Mouse (Mus musculus): ENCODE data around the gene E2f7. TPM values are rescaled to one million over a fixed set of nuclear protein-coding genes. Genes with fewer than 3 reads are reported as not detected.

E2f7 gene
- total RNA-seq, 1 experiment from 2014 or later, result not detected

- no peak for ATAC-seq (replicated peaks; ENCODE audit: insufficient number of reproducible peaks, low FRiP score, low TSS enrichment, poor library complexity, severe bottlenecking)
Observed at GRCm38 (mm10) chr10:110821139-110821538, 75.9 kb downstream of the E2f7 start.

GRCm38 (mm10) chr10:110821692-110822091, 76.5 kb downstream of the E2f7 start:
- no peak for ATAC-seq (replicated peaks; ENCODE audit: insufficient number of reproducible peaks, low FRiP score, low TSS enrichment, poor library complexity, severe bottlenecking)

- no peak for ATAC-seq (replicated peaks; ENCODE audit: insufficient number of reproducible peaks, low FRiP score, low TSS enrichment, poor library complexity, severe bottlenecking)
Observed at GRCm38 (mm10) chr10:110832336-110832735, 87.1 kb downstream of the E2f7 start.

- ATAC-seq (replicated peaks; ENCODE audit: insufficient number of reproducible peaks, low FRiP score, low TSS enrichment, poor library complexity, severe bottlenecking), result no peak
Observed at GRCm38 (mm10) chr10:110835115-110835806, 90.0 kb downstream of the E2f7 start.

Other genes with a start within 250 kb of the E2f7 start
- 22.0 to 38.3 TPM (median 35.8 TPM) in 3 replicates for gene Csrp2, start 174.3 kb downstream of the E2f7 start, total RNA-seq (2017)

All from monocyte, adult 5-6 weeks (primary cell).